Mouse (Mus musculus) kidney, embryonic 16.5 days (tissue): ENCODE measurements around the gene Hnrnpr. TPM values are rescaled to one million over a fixed set of nuclear protein-coding genes. Genes with fewer than 3 reads are reported as not detected.
A peak's percentile ranks its signal among the peaks of the same experiment; 100 is the strongest.

Experiments
- ATAC-seq: fragments of 200-750 bp; cut with Nextera tagmentation; 2 replicates; pipeline ENCODE4 v1.8.0; 2017; ENCODE audit warnings: moderate TSS enrichment; ENCODE audit not compliant: low FRiP score, low TSS enrichment
- H3K27ac ChIP-seq: fragments of 300-500 bp; sonication (generic); 2 replicates; pipeline ENCODE4 v1.5.1; 2014; ENCODE audit warnings: low read length
- H3K27me3 ChIP-seq: fragments of 300-500 bp; sonication (generic); 2 replicates; pipeline ENCODE4 v1.6.1; 2014; ENCODE audit warnings: low read length, control low read depth, mixed read lengths; ENCODE audit not compliant: insufficient read depth
- H3K36me3 ChIP-seq: fragments of 300-500 bp; sonication (generic); 2 replicates; pipeline ENCODE4 v1.6.1; 2014; ENCODE audit warnings: low read length, control low read depth, mixed read lengths; ENCODE audit not compliant: insufficient read depth
- H3K4me1 ChIP-seq: fragments of 300-500 bp; sonication (generic); 2 replicates; pipeline ENCODE4 v1.6.1; 2014; ENCODE audit warnings: low read length, control low read depth, mixed read lengths; ENCODE audit not compliant: insufficient read depth
- H3K4me2 ChIP-seq: fragments of 300-500 bp; sonication (generic); replicated peaks from 2 replicates; pipeline ENCODE4 v1.6.1; 2014; ENCODE audit warnings: low read depth, low read length
- H3K4me3 ChIP-seq: fragments of 300-500 bp; sonication (generic); 2 replicates; pipeline ENCODE4 v1.5.1; 2014; ENCODE audit warnings: mild to moderate bottlenecking, low read length
- H3K9ac ChIP-seq: fragments of 300-500 bp; sonication (generic); replicated peaks from 2 replicates; pipeline ENCODE4 v1.6.1; 2014; ENCODE audit warnings: low read length
- H3K9me3 ChIP-seq: fragments of 300-500 bp; sonication (generic); 2 replicates; pipeline ENCODE4 v1.6.1; 2016; ENCODE audit warnings: low read length, control low read depth
- WGBS: fragments of 180-500 bp; shearing (Covaris S2); extraction: QIAGEN DNeasy Blood & Tissue Kit; methylation state at CpG from one replicate; pipeline ENCODE4 v1.1.7; 2014; 5-methylcytosine and 5-hydroxymethylcytosine counted together
- polyA plus RNA-seq: library from polyadenylated mRNA; unstranded; fragments of >200 nt; fragmentation: Nextera tagmentation; extraction: Ambion mirVana; gene quantifications from 2 replicates; pipeline ENCODE4 v1.2.1, GENCODE M21; 2015

The Hnrnpr gene
- polyA plus RNA-seq, 1 experiment from 2014 or later: 181 TPM

- H3K27me3 ChIP-seq: no peaks in the 10 kb centered on the region
- H3K4me3 ChIP-seq: no peak overlapping the region
- no peaks in the 10 kb centered on the region for H3K4me1 ChIP-seq
- H3K9me3 ChIP-seq: no peaks in the 10 kb centered on the region
- no peak for ATAC-seq
- no peak overlapping the region for H3K27ac ChIP-seq
- WGBS: 68% methylated on average over 4 of the region's 4 CpGs
- no peak overlapping the region for H3K4me2 ChIP-seq
- no peak overlapping the region for H3K9ac ChIP-seq
- no peaks in the 10 kb centered on the region for H3K36me3 ChIP-seq
Observed at GRCm38 (mm10) chr4:136302462-136302861, 8.3 kb upstream of the Hnrnpr start.

- Histone ChIP-seq H3K27me3 (no peaks in the 10 kb centered on the region), H3K9me3 (no peaks in the 10 kb centered on the region), H3K4me3 (no peak overlapping the region), H3K9ac (no peak overlapping the region), H3K4me2 (no peak overlapping the region), H3K36me3 (no peaks in the 10 kb centered on the region), H3K4me1 (0 out of 2 replicates have a peak, but pooled peaks cover 2% of the 10 kb centered on the region), H3K27ac (no peak overlapping the region)
- 54% methylated on average over 2 of the region's 2 CpGs for WGBS
- ATAC-seq: no peak
Observed at GRCm38 (mm10) chr4:136304181-136304580, 6.6 kb upstream of the Hnrnpr start.

GRCm38 (mm10) chr4:136308355-136308754 is 2.4 kb upstream of the Hnrnpr start:
- Histone ChIP-seq H3K9ac (no peak overlapping the region), H3K4me2 (no peak overlapping the region), H3K9me3 (no peaks in the 10 kb centered on the region), H3K4me1 (peaks cover 20% of the 10 kb centered on the region), H3K36me3 (no peaks in the 10 kb centered on the region), H3K27me3 (no peaks in the 10 kb centered on the region), H3K4me3 (no peak overlapping the region), H3K27ac (no peak overlapping the region)
- no peak for ATAC-seq
- WGBS: 60% methylated on average over 2 of the region's 2 CpGs

- Histone ChIP-seq H3K27me3 (no peaks in the 10 kb centered on the region), H3K4me3 (peak overlapping the region; percentile 100), H3K27ac (peak overlapping the region; percentile 98), H3K9me3 (no peaks in the 10 kb centered on the region), H3K9ac (peak overlapping the region; percentile 77), H3K4me2 (peak overlapping the region; percentile 93), H3K4me1 (peaks cover 31% of the 10 kb centered on the region), H3K36me3 (no peaks in the 10 kb centered on the region)
- 4% methylated on average over 11 of the region's 11 CpGs for WGBS
- peak; percentile 39; the same call in 1 of the 2 replicates for ATAC-seq
Observed at GRCm38 (mm10) chr4:136309780-136310179, 962 bp upstream of the Hnrnpr start.

GRCm38 (mm10) chr4:136311042-136311999 is 579 bp downstream of the Hnrnpr start:
- peak; percentile 19 for ATAC-seq
- WGBS: 0% methylated on average over 80 of the region's 81 CpGs
- Histone ChIP-seq H3K27ac (peak overlapping the region; percentile 99), H3K4me3 (peak overlapping the region; percentile 100), H3K27me3 (no peaks in the 10 kb centered on the region), H3K36me3 (no peaks in the 10 kb centered on the region), H3K4me2 (peak overlapping the region; percentile 79), H3K9me3 (no peaks in the 10 kb centered on the region), H3K4me1 (peaks cover 35% of the 10 kb centered on the region), H3K9ac (peak overlapping the region; percentile 100)

DNA sequence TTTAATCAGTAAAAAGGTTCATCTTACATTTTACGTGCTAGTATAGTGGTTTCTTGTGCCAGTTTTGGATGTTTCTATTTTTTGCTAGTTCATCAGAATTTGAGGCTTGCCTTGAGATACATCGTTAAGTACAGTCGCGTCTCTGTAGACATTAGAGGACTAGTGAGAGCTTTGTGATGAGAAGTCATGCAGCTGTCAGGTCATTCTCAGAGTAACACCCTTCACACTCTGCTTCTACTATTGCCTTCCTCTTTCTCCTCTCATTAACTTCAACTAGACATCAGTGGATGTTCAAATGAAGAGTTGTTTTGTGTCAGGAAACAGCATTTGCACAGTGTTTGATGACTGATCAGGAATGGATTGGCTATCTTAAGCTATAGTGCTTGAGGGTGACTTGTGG is 1.9 kb downstream of the Hnrnpr start:
- Histone ChIP-seq H3K4me1 (peaks cover 35% of the 10 kb centered on the region), H3K4me2 (peak overlapping the region; percentile 79), H3K36me3 (peaks cover 7% of the 10 kb centered on the region; the same call in 1 of the 2 replicates), H3K9ac (peak overlapping the region; percentile 31), H3K4me3 (peak overlapping the region; percentile 100), H3K9me3 (no peaks in the 10 kb centered on the region), H3K27me3 (no peaks in the 10 kb centered on the region), H3K27ac (no peak overlapping the region)
- no peak for ATAC-seq
- 7% methylated on average over 4 of the region's 4 CpGs for WGBS

GRCm38 (mm10) chr4:136317667-136318066 is 6.9 kb downstream of the Hnrnpr start:
- H3K9me3 ChIP-seq: no peaks in the 10 kb centered on the region
- no peak overlapping the region for H3K9ac ChIP-seq
- H3K4me3 ChIP-seq: no peak overlapping the region
- peaks cover 20% of the 10 kb centered on the region for H3K4me1 ChIP-seq
- peaks cover 43% of the 10 kb centered on the region; the same call in 1 of the 2 replicates for H3K36me3 ChIP-seq
- 88% methylated on average over 4 of the region's 4 CpGs for WGBS
- no peak overlapping the region for H3K4me2 ChIP-seq
- ATAC-seq: no peak
- H3K27me3 ChIP-seq: no peaks in the 10 kb centered on the region
- no peak overlapping the region for H3K27ac ChIP-seq

- Histone ChIP-seq H3K4me3 (no peak overlapping the region), H3K9ac (no peak overlapping the region), H3K9me3 (no peaks in the 10 kb centered on the region), H3K4me2 (no peak overlapping the region), H3K27ac (no peak overlapping the region), H3K36me3 (peaks cover 58% of the 10 kb centered on the region; the same call in 1 of the 2 replicates), H3K27me3 (no peaks in the 10 kb centered on the region), H3K4me1 (peaks cover 2% of the 10 kb centered on the region; the same call in 1 of the 2 replicates)
- ATAC-seq: no peak
- 86% methylated on average over 4 of the region's 4 CpGs for WGBS
Observed at GRCm38 (mm10) chr4:136320016-136320415, 9.3 kb downstream of the Hnrnpr start.

DNA sequence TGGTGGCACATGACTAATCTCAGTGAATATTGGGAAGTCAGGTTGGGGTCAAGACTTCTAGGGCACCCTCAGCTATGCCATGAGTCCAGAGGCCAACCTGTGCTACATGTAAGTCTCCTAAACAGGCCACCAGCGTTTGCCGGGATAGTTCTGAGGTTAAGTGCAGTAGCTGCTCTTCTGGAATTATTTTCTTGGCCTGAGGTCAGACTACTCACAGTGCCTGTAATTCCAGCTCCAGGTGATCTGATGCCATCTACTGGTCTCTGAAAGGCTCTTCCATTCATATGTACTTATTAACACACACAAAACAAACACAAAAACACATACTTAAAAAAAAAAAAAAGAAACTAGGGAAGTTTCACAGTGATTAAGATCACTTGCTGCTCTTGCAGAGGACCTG is 13.5 kb downstream of the Hnrnpr start:
- no peak overlapping the region for H3K4me3 ChIP-seq
- no peaks in the 10 kb centered on the region for H3K9me3 ChIP-seq
- WGBS: 56% methylated on average over 2 of the region's 2 CpGs
- no peak for ATAC-seq
- no peaks in the 10 kb centered on the region for H3K4me1 ChIP-seq
- no peak overlapping the region for H3K4me2 ChIP-seq
- H3K9ac ChIP-seq: no peak overlapping the region
- H3K27ac ChIP-seq: no peak overlapping the region
- no peaks in the 10 kb centered on the region for H3K27me3 ChIP-seq
- H3K36me3 ChIP-seq: peaks cover 63% of the 10 kb centered on the region

DNA sequence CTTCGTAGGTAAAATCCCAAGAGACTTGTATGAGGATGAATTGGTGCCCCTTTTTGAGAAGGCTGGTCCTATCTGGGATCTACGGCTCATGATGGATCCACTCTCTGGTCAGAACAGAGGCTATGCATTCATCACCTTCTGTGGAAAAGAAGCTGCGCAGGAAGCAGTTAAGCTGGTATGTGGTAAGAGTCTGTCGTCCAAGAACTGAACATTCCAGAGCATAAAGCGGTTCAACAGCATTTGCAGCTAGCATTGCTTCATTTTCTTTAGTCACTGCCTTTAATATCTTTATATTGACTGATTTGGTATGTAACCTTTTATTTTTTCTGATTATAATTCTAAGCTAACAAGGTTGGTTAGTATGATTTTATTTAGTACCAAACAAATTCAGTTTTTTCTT is 16.5 kb downstream of the Hnrnpr start:
- no peak for ATAC-seq
- H3K36me3 ChIP-seq: peaks cover 50% of the 10 kb centered on the region
- H3K27me3 ChIP-seq: no peaks in the 10 kb centered on the region
- no peaks in the 10 kb centered on the region for H3K4me1 ChIP-seq
- no peak overlapping the region for H3K9ac ChIP-seq
- H3K9me3 ChIP-seq: no peaks in the 10 kb centered on the region
- H3K27ac ChIP-seq: no peak overlapping the region
- 88% methylated on average over 5 of the region's 5 CpGs for WGBS
- no peak overlapping the region for H3K4me3 ChIP-seq
- no peak overlapping the region for H3K4me2 ChIP-seq
